Mouse (Mus musculus): ENCODE measurements around the gene Ajuba. TPM values are rescaled to one million over a fixed set of nuclear protein-coding genes. Genes with fewer than 3 reads are reported as not detected.

Gene Ajuba
- total and polyA plus RNA-seq, 3 experiments: 0.08 TPM; not detected in 1

GRCm38 (mm10) chr14:54605752-54606321, 28.5 kb upstream of the Ajuba start, which contains the start of gene 4931414P19Rik (continued):
- TF ChIP-seq ELF1 (IDR thresholded peaks at IDR 0.05; ENCODE audit: low read depth, low read length) (no peak), MEF2A (IDR thresholded peaks at IDR 0.05; ENCODE audit: extremely low read depth, insufficient replicate concordance, low read depth, low read length, poor library complexity, severe bottlenecking) (no peak)

GRCm38 (mm10) chr14:54603686-54604085, 26.3 kb upstream of the Ajuba start:
- peak overlapping the region; percentile 62 for H3K9ac ChIP-seq (ENCODE audit: control insufficient read depth, low read depth, low read length, poor library complexity, severe bottlenecking)
- peak overlapping the region; percentile 47 to 50 for H3K4me3 ChIP-seq (ENCODE audit: control insufficient read depth in 1 of 2, insufficient read depth in 1 of 2, low read depth in 2 of 2, low read length in 2 of 2)
- peaks cover 3% of the 10 kb centered on the region; the same call in 1 of the 2 replicates for H3K79me2 ChIP-seq (ENCODE audit: control insufficient read depth, insufficient read depth, low read length, poor library complexity)
- H3K9me3 ChIP-seq (replicated peaks; ENCODE audit: insufficient read depth, low read length): no peaks in the 10 kb centered on the region
- H3K36me3 ChIP-seq (ENCODE audit: control insufficient read depth in 1 of 2, insufficient read depth in 2 of 2, low read length in 2 of 2): peaks cover 0 to 27% of the 10 kb centered on the region in 2 experiments; a peak in 2 of 4 replicates
- H3K4me1 ChIP-seq (ENCODE audit: control insufficient read depth in 1 of 2, insufficient read depth in 2 of 2, low read length in 2 of 2): peaks cover 7 to 25% of the 10 kb centered on the region in 2 experiments
- H3K27ac ChIP-seq (ENCODE audit: control insufficient read depth, low read depth, low read length): peak overlapping the region; percentile 83
- no peaks in the 10 kb centered on the region for H3K27me3 ChIP-seq (ENCODE audit: control insufficient read depth in 1 of 2, insufficient read depth in 2 of 2, low read length in 2 of 2)
- DNase-seq (ENCODE audit: low read depth, low spot score): no peak
- TF ChIP-seq TCF12 (IDR thresholded peaks at IDR 0.05; ENCODE audit: low read depth, low read length): no peak
- no peak for TF ChIP-seq MEF2A (IDR thresholded peaks at IDR 0.05; ENCODE audit: extremely low read depth, insufficient replicate concordance, low read depth, low read length, poor library complexity, severe bottlenecking)
- no peak for TF ChIP-seq ZKSCAN1 (IDR thresholded peaks at IDR 0.05; ENCODE audit: low read depth, low read length)
- TF ChIP-seq CHD1 (IDR thresholded peaks at IDR 0.05; ENCODE audit: low read depth, low read length): peak; percentile 56; the same call in 1 of the 2 replicates
- TF ChIP-seq JUND (IDR thresholded peaks at IDR 0.05; ENCODE audit: low read depth, low read length): no peak
- no peak for TF ChIP-seq MYC (IDR thresholded peaks at IDR 0.05; ENCODE audit: low read depth, low read length)

- Histone ChIP-seq H3K27ac (ENCODE audit: control insufficient read depth, low read depth, low read length) (peak overlapping the region; percentile 90), H3K36me3 (ENCODE audit: control insufficient read depth in 1 of 2, insufficient read depth in 2 of 2, low read length in 2 of 2) (peaks cover 0 to 27% of the 10 kb centered on the region in 2 experiments; a peak in 2 of 4 replicates), H3K4me1 (ENCODE audit: control insufficient read depth in 1 of 2, insufficient read depth in 2 of 2, low read length in 2 of 2) (peaks cover 7 to 25% of the 10 kb centered on the region in 2 experiments), H3K9ac (ENCODE audit: control insufficient read depth, low read depth, low read length, poor library complexity, severe bottlenecking) (peak overlapping the region; percentile 93), H3K27me3 (ENCODE audit: control insufficient read depth in 1 of 2, insufficient read depth in 2 of 2, low read length in 2 of 2) (no peaks in the 10 kb centered on the region), H3K9me3 (replicated peaks; ENCODE audit: insufficient read depth, low read length) (no peaks in the 10 kb centered on the region), H3K79me2 (ENCODE audit: control insufficient read depth, insufficient read depth, low read length, poor library complexity) (peaks cover 3% of the 10 kb centered on the region; the same call in 1 of the 2 replicates), H3K4me3 (ENCODE audit: control insufficient read depth in 1 of 2, insufficient read depth in 1 of 2, low read depth in 2 of 2, low read length in 2 of 2) (peak overlapping the region; percentile 62 to 83)
- DNase-seq (ENCODE audit: low read depth, low spot score): peak; percentile 98
- no peak for TF ChIP-seq MEF2A (IDR thresholded peaks at IDR 0.05; ENCODE audit: extremely low read depth, insufficient replicate concordance, low read depth, low read length, poor library complexity, severe bottlenecking)
- TF ChIP-seq CTCF (IDR thresholded peaks at IDR 0.05 in 2 of 3, conservative IDR thresholded peaks at IDR 0.05 in 1 of 3; ENCODE audit: control insufficient read depth in 1 of 3, insufficient read depth in 1 of 3, low read depth in 2 of 3, low read length in 3 of 3, poor library complexity in 1 of 3, severe bottlenecking in 1 of 3): peak in 1 of 3 experiments; percentile 16; a peak in 1 of 6 replicates
- no peak for TF ChIP-seq JUND (IDR thresholded peaks at IDR 0.05; ENCODE audit: low read depth, low read length)
- TF ChIP-seq TAL1 (IDR thresholded peaks at IDR 0.05; ENCODE audit: low read length): peak; percentile 66
- peak; percentile 93; the same call in 1 of the 2 replicates for TF ChIP-seq POLR2AphosphoS5 (IDR thresholded peaks at IDR 0.05; ENCODE audit: borderline replicate concordance, low read depth, low read length)
- TF ChIP-seq RAD21 (IDR thresholded peaks at IDR 0.05; ENCODE audit: low read depth, low read length): no peak
- TF ChIP-seq TCF12 (IDR thresholded peaks at IDR 0.05; ENCODE audit: low read depth, low read length): peak; percentile 57; the same call in 1 of the 2 replicates
- no peak for TF ChIP-seq SMC3 (IDR thresholded peaks at IDR 0.05; ENCODE audit: low read depth, low read length)
- TF ChIP-seq MYC (IDR thresholded peaks at IDR 0.05; ENCODE audit: low read depth, low read length): no peak; the same call in 1 of the 2 replicates
- peak; percentile 40; the same call in 1 of the 2 replicates for TF ChIP-seq ETS1 (IDR thresholded peaks at IDR 0.05; ENCODE audit: low read depth, low read length)
- no peak for TF ChIP-seq USF2 (IDR thresholded peaks at IDR 0.05; ENCODE audit: borderline replicate concordance in 1 of 2, insufficient read depth in 1 of 2, low read depth in 1 of 2, low read length in 2 of 2)
- TF ChIP-seq MAX (IDR thresholded peaks at IDR 0.05; ENCODE audit: low read length): no peak; the same call in 1 of the 2 replicates
- TF ChIP-seq MXI1 (IDR thresholded peaks at IDR 0.05; ENCODE audit: low read depth, low read length): peak; percentile 82
- peak; percentile 68 for TF ChIP-seq NRF1 (IDR thresholded peaks at IDR 0.05; ENCODE audit: insufficient read depth, low read depth, low read length, poor library complexity, severe bottlenecking)
- peak; percentile 76; the same call in 1 of the 2 replicates for TF ChIP-seq ZMIZ1 (IDR thresholded peaks at IDR 0.05; ENCODE audit: low read depth, low read length)
- no peak for TF ChIP-seq ZKSCAN1 (IDR thresholded peaks at IDR 0.05; ENCODE audit: low read depth, low read length)
- peak; percentile 60 for TF ChIP-seq GATA1 (IDR thresholded peaks at IDR 0.05; ENCODE audit: low read depth, low read length)
- TF ChIP-seq SIN3A (IDR thresholded peaks at IDR 0.05; ENCODE audit: low read length): peak; percentile 28; the same call in 1 of the 2 replicates
- TF ChIP-seq ZC3H11A (IDR thresholded peaks at IDR 0.05; ENCODE audit: low read depth, low read length): no peak
- no peak for TF ChIP-seq MYB (IDR thresholded peaks at IDR 0.05; ENCODE audit: low read depth, low read length)
- no peak for TF ChIP-seq GABPA (IDR thresholded peaks at IDR 0.05; ENCODE audit: low read depth, low read length)
- no peak for TF ChIP-seq CHD1 (IDR thresholded peaks at IDR 0.05; ENCODE audit: low read depth, low read length)
- no peak for TF ChIP-seq E2F4 (IDR thresholded peaks at IDR 0.05; ENCODE audit: borderline replicate concordance, low read depth, low read length)
Measured at GRCm38 (mm10) chr14:54603038-54603654, 25.8 kb upstream of the Ajuba start.
